Mouse (Mus musculus) c-Kit-positive CD71-positive TER-119-positive erythroid progenitor cells, embryonic 14.5 days (primary cell): Measurements from ENCODE around the gene Vcp.
A peak's percentile ranks its signal among the peaks of the same experiment; 100 is the strongest.

ENCODE experiments used
- DNase-seq: peaks from one replicate; pipeline ENCODE4 v3.0.0-alpha.2; 2013; ENCODE audit warnings: low spot score

Vcp gene

DNA sequence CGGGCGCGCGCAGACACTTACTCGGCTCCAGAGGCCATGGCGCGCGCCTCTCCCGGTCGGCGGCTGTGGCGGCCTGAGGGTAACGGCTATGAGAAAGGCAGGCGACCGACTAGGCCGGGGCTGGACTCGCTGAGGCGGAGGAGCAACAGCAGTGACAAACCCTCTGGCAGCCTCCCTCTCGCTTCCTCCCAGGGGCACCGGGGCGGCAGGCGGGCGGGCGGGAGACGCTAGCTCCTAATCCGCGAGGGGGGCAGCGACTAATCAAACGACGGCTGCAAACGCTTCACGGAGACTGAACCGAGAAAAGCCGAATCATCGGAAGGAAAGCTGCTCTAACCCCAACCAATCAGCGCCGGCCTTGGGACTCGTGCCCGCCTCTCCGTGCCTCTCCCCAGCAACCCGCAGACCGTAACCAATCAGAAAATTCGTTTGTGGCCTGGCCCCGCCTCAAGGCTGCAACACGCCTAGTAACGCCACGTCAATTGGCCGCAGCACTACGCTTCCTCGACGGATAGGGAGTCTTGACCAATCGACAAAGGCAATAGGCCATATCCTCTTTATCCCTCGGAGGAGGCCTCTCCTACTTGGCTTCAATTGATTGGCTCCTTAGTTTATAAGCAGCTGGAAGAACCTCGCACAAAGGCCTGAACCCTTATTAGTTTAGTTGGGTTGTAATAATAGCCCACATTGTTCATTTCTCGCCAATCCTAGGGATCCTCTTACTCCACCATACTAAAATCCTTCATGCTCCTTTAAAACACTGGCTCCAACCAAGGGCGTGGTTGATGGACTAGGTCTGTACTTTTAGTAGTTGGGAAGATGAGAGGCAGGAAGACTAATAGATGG is at the start of gene Vcp:
Vcp (minus strand) TSS at position 367 of the 846 bp plus-strand sequence.
- peak; percentile 99 for DNase-seq

DNA sequence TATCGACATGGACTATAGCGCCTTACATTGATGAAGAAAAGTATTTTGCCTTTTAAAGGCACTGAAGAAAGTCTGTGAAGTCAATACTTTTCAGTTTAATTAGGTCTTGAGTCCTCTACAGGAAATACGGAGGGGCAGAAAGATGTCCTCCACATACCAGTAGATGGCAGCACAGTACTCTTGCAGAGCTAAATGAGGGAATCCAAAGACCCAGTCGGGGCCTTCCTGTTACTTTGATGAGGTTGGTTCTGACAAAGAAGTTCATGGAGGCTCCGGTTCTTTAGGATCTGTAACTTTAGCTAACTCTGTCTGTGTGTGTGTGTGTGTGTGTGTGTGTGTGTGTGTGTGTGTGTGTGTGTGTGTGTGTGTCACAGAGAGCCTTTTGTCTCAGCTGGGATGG is 46.9 kb upstream of the Vcp start:
- peak; percentile 73 for DNase-seq

DNA sequence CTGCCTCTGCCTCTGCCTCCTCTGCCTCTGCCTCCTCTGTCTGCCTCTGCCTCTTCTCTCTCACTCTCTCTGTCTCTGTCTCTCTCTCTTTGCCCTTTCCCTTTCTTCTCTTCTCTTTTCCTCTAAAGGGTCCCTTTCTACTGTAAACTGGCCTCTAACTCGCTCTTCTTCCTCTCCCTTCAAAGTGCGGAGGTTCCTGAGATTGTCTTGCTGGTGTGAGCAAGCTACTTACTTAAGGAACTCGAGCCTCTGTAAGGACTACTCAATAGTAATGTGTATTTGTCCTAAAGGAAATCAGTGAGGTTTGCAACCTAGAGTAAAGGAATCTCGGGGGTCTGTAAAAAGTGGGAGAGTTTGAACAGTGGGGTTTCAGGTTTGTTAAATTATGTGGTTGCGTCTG is 46.3 kb upstream of the Vcp start:
- no peak for DNase-seq

DNA sequence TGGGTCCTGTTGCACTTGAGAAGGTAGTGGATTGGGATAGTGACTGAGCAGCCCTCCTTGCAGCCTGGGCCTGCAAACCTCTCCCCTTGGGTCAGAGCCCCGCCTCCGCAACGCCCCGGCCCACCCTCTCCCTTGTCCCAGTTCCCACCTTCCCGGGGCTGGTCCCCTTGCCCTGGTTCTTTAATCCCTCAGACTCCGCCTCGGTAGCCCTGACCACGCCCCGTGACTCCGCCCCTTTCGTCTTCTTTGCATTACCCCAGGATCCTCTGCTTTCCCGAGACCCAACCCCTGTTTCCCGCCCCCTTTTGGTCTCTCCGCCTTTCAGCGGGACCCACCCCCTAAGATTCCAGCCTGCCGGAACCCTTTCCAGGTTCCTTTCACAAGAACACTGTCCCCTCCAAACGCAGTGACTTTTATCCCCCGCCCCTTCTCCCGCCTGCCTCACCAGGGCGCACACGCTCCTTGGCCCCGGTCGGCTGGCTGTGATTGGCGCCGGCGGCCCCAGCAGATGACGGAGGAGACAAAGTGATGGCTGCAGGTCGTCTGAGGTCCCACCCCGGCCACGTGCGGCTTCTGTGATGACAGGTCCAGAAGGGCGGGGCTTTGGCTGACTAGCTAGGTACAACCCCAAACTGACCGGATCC is 45.5 kb upstream of the Vcp start, which contains the start of gene Fam214b:
Fam214b (minus strand) TSS at position 562 of the 644 bp plus-strand sequence.
- peak; percentile 78 for DNase-seq

DNA sequence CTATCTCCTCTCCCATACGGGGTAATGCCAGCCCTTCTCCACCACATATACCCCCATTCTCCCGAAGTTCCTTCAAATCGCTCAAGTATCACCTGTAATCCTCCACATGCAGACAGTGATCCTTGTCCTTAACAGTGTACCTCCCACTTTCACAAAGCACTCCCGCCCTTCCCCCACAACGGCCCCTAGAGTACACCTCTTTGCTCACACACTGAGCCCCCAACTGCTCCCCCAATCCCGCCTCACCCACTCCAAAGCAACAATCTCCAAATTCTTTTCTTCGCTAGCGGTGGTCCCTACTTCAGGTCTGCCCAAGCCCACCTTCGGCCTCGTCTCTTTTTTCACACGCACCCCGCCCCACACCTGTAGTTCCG is 45.0 kb upstream of the Vcp start:
- no peak for DNase-seq

DNA sequence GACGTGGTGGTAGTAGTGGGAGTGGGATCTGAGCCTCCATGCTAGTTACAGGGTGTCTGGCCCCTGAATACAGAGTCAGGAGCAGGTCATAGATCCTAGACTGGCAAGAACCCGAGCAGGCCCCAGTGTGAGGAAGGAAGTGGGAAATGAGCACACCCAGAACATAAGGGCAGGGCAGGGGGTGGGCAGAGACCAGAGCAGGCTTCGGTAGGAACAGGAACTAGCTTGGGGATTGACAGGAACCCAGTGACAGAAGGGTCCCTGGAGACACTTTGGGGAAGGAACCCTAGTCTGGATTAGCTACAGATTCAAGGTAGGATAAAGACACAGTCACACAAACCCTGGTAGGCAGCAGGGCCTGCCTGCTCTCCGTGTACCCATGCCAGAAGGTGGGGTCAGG is 44.4 kb upstream of the Vcp start:
- no peak for DNase-seq

DNA sequence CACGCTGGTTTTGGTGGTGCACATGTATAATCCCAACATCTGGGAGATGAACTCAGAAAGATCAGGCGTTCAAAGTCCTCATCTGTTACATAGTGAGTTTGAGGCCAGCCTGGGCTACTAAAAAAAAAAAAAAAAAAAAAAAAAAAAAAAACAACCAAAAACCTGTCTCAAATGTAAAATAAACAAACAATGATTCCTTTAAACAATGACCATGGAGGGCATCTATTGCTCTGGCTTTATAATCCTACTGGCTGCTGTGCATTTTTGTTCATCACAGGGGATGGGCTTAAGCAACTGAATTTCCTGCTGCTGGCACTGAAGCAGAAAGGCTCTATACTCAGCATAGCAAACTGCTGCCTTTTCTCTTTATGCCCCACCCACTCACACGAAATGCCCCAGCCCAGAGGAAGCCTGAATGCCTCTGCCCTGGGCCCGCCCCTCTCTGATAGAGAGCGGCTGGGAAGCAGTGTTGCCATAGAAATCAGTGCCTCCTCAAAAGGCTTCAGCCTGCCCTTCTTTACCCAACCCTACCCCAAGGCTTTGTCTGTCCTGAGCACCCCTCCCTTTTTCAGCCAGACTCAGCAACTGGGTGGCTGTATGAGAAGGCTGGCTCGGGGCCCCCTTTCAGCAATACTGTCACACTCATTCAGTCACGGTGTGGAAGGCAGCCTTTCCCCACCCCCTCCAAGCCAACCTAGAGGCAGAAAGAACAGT is 43.5 kb upstream of the Vcp start:
- DNase-seq = no peak

DNA sequence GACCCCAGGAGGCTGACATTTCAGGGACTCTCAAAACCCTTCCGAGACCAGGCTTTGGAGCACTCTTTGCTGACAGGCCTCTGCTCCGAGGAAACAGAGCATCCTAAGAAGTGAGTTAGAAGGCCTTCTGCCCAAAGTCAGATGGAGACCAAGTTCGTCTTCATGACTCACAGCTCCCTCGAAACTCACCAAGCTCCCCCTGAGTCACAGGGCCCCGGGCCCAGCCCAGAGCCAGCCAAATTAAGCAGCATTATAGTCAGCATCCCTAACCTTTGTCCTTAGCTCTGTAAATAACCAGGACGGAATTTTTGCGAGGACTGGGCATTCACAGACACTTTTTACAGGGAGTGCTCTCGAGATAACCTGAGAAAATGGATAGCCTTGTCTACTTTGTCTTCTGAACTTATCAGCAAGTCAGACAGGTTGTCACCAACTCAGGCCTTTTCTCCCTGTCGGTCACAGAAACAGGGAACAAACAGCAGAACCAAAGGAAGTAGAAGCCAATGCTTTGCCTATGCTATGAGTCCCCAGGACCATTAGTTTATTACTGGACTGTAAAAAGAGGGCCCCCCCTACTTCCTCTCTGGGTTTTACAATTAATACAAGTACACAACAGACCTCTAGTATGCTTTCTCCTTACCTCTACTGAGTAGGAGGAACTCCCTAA is 40.7 kb upstream of the Vcp start:
- DNase-seq = no peak

DNA sequence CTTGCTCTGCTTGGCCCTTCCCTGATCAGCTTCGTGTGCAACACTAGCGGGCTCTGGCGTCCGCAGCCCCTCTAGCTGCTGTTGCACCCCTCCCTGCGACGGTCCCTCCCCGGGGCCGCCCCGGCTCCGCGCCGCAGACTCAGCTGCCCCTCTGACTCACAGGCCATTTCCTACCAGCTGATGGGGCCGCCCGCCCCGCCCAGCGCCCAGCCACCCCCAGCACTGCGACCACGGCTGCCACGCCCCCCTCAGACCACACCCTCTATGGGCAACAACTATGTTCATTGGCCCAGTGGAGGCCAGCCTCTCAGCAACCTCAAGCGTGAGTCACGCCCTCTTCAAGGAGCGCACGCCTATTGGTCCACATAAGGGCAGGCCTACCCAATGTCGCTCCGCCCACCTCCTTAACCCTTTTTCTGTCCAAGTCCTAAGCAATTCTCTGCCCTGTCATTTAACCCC is 39.8 kb upstream of the Vcp start:
- peak; percentile 96 for DNase-seq

DNA sequence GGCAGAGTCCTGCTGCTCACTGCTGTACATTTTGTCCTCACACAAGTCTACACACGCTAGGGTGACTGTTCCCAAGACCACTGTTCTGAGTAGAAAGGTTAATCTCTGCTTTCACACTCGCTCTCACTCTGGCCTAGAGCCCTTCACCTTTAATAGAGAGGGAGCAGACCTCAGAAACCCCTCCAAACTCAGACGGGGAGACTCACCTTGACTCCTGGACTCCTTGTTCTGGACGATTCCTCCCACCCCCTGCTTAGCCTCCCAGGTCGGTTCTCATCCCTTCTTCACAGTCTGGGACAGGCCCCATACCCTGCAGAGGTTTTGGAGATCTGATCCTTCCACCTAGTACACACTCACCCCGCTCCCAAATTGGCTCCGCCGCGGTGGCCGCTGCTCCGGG is 39.3 kb upstream of the Vcp start:
- no peak for DNase-seq

DNA sequence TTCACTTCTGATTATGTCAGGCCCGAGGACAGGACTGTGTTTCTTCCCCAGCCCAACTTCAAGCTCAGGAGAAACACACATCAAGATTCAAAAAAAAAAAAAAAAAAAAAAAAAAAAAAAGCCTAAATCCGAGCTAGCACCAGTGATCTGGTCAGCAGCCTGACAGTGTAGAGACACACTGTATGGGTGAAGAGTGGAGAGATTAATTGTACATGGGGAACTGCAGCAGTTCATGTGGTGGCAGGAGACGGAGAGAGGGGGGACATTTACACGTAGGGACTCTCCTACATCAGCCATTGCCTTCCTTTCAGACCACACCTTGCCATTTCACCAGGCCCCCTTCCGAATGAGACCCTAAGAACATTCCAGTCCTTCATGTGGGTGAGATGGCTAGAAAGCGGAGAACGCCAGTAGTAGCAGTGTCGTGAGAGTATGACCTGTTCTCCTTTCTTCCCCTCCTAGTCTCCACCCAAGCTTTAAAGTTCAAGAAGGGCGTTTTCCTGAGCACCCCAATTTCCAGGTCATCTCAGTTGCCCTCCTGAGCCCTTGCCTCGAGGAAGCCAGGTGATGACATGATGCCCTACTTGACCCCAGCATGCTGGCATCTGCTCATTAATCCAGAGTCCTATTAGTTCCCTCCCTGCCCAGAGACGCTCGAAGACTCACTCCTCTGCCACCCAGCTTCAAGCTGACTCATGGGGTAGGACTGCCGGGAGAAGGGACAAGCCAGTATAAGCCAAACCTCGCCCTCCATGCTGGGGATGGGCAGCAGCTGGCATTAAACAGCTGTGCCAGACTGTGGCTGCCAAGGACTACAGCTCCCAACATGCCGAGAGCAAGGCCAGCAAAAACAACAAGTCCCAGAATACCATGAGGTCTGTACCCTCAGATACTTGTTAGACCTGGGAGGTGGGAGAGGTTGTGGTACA is 38.5 kb upstream of the Vcp start:
- DNase-seq = no peak

DNA sequence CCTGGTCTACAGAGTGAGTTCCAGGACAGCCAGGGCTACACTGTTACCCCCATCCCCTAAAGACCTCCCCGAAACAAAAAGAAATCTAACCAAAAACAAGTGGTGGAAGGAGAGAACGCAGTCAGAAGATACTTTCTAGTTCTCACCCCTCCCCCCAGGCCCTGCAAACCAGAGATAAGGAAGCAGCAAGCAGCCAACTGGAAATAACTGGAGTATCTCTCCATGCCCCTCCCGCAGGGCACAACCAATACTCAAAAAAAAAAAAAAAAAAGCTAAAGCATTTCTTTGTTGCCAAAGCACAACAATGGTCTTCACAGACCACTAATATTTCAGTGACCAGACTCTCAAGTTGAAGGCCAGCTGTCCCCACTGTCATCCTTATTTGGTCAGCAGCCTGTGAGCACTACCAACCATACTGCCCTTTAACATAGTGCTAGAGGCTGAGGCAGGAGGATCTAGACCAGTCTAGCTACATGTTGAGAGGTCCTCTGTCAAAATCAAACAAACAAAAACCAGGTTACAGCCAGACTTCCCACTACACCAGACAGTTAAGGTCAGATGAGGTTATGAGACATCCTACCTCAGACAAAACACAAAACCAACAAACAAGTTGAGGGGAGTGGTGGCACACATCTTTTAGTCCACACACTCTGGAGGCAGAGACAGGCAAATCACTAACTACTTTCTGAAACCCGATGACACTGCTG is 37.7 kb upstream of the Vcp start:
- peak; percentile 90 for DNase-seq

DNA sequence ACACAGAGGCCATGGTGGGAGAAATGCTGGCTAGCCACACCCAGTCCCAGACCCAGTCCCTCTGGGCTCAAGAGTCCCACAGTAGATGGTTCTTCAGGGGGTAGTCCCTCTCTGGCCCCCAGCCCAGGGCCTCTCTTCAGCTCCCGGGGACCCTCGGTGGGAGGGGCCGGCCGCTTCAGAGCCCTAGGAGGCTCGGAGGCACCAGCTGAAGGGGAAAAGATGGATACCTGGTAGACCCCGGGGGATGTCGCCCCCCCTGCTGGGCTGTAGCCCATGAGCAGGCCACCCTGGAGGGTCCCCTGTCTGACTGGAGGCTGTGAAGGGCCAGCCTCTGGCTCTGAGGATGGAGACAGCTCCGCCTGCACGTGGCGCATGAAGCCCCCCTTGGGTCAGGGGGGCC is 36.0 kb upstream of the Vcp start:
- no peak for DNase-seq

DNA sequence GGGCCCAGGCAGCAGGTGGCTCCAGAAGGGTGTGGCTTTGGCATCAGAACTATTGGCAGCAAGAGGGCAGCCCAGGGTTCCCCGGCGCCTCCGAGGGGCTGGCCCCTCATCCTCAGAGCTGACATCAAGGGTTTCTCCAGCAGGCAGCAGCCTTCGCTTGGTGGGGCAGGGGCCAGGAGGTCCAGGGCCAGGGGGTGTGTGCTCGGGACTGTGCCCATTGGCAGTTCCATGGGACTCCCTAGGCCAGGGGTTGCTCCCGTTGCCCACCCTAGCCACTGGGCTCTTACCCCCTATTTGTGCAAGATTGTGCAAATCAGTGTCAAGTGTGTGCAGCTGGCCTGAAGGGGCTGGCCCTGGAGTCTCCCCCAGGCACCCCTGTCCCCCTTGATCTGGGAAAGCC is 35.5 kb upstream of the Vcp start:
- no peak for DNase-seq

DNA sequence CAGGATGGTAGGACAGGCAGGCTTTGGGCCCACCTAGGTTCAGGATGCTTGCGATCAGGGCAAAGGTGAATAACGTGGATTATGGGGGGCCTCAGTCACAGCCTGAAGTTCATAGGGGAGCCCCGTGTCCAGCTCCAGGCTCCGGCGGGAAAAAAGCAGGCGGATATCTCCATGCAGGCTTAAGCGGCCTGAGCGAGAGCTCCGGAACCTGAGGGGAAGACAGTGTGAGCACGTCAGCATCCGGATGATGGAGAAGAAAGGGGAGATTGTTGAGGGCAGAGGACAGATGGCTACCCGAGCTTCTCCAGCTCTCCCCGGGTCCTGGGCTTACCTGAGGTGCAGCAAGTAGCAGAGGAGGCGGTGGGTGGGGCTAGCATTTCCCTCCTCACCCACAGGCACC is 33.2 kb upstream of the Vcp start:
- DNase-seq = no peak

DNA sequence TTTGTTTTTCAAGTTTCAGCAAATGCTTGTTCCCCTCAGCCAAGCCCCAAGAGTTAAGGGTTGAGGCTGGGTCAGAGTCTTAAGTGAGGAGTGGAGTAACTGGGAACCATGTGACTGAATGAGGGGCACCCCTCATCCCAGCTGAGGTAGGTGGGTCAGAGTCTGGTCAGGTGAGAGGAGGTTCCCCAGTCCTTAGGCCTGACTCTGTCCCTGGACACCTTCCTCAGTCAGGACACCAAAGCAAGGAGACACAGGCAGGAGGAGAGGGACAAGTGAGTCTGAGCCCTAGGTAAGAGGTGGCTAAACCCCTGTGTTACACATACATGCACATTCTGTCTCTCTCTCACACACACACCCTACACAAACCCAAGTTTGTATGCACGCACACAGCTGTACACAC is 32.2 kb upstream of the Vcp start:
- no peak for DNase-seq

DNA sequence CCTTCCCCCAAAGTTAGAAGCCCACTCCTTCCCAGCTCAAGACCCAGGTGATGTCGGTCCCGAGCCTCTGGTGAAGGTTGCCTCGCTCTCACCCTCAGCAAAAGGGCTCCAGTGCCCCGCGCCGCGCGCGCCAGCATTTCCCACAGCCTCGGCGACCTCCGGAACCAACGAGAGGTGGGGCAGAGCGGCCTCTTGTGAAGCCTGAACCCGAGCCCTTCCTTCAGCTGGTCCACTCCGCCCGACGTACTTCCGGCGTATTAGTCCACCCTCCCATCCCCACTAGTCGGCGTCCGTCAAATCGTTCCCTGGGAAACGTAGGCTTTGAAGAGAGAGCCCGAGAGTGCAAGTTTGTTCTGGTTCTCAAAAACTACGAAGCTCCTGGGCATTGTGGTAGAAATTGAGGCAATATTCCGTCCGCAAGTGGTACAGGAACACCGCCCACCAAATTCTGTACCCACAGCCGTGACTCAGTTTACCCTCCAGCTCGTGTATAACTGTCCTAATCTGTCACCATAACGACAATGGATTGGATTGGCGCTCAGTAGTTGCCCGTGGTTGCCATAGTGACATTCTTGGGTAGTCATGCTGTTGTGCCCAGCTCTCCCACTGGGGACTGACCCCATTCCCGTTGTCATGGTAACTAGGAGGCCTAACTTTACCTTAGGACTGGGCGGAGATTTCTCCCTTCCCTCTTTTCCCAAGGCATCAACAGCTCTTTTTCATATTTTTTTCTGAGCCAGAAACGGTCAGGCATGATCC is 31.1 kb upstream of the Vcp start, which contains the start of gene Stoml2:
Stoml2 (minus strand) TSS at position 474 of the 759 bp plus-strand sequence.
- DNase-seq = peak; percentile 89

DNA sequence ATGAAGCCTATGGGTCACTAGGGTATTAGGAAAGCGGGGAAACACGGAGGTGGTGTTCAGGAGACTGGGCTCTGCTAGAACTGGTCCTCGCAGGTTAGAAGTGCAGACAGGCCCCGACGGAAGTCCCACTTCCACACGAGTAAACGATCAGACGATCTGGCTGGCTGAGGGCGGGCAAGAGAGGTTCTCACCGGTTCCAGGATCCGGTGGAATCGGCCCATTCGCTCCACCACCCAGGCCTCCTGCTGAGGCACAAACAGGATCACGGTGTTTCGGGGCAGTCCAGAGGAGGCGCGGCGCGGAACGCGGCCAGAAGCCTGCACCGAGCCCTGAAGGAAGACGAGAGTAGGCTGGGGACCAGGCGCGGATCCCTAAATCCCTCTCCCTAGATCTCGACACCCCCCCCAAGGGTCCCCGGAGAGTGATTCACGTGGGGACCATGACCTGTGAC is 30.5 kb upstream of the Vcp start:
- DNase-seq = no peak

DNA sequence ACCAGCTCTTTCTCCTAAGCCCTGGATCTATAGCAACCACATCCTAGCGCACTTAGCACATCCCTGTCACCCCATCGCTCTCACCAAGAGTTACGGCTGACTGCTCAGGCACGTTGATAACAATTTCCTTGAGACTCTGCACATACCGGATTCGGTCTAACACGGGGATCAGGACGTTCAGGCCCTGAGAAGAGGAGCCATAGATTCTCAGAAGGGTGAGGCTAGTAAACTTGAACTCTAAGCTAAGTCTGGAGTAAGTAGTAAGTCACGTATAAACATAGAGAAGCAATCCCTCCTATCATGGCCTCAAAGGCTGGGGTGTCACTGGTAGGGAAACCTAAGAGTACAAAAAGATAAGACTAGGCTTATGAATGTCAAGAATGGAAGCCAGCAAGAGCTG is 30.0 kb upstream of the Vcp start:
- DNase-seq = peak; percentile 60

DNA sequence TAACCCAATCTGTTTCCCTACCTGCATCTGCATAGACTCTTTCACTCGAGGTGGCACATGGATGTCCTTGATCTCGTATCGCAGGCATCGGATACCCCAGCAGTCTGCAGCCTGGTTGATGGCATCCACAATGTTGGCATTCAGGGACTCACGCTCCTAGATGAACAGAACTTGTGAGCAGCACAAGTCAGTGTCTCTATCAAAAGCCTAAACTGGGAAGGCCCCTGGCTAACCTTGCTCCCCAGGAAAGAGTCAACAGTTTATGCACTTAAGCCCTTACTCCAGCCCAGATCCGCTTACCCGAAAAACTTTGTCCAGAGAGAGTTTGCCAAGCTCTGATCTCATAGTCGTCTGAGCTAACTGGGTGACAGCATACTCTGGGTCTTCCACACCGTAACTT is 29.4 kb upstream of the Vcp start:
- no peak for DNase-seq
